Mouse (Mus musculus) forebrain, postnatal 0 days (tissue): Measurements from ENCODE around the gene Slamf9. TPM values are rescaled to one million over a fixed set of nuclear protein-coding genes. Genes with fewer than 3 reads are reported as not detected.

Experiments used
- ATAC-seq: fragments of 200-750 bp; cut with Nextera tagmentation; 2 replicates; pipeline ENCODE4 v1.8.0; 2017; ENCODE audit warnings: mild to moderate bottlenecking, moderate library complexity
- DNase-seq: peaks from one replicate; pipeline ENCODE4 v3.0.0-alpha.2; 2015
- H3K27ac ChIP-seq: fragments of 300-500 bp; sonication (generic); 2 replicates; pipeline ENCODE4 v1.5.1; 2014; ENCODE audit warnings: low read depth, mild to moderate bottlenecking, antibody characterized with exemption, low read length, moderate library complexity, mixed read lengths
- H3K27me3 ChIP-seq: fragments of 300-500 bp; sonication (generic); 2 replicates; pipeline ENCODE4 v1.6.1; 2014; ENCODE audit warnings: mild to moderate bottlenecking, low read length, mixed read lengths; ENCODE audit not compliant: insufficient read depth
- H3K36me3 ChIP-seq: fragments of 300-500 bp; sonication (generic); 2 replicates; pipeline ENCODE4 v1.6.1; 2014; ENCODE audit warnings: mild to moderate bottlenecking, moderate library complexity; ENCODE audit not compliant: insufficient read depth
- H3K4me1 ChIP-seq: fragments of 300-500 bp; sonication (generic); 2 replicates; pipeline ENCODE4 v1.6.1; 2014; ENCODE audit warnings: antibody characterized with exemption; ENCODE audit not compliant: insufficient read depth
- H3K4me2 ChIP-seq: fragments of 300-500 bp; sonication (generic); 2 replicates; pipeline ENCODE4 v1.6.1; 2014; ENCODE audit warnings: low read depth, mild to moderate bottlenecking, moderate library complexity
- H3K4me3 ChIP-seq: fragments of 300-500 bp; sonication (generic); 2 replicates; pipeline ENCODE4 v1.5.1; 2014; ENCODE audit warnings: low read depth, low read length, mixed read lengths
- H3K9ac ChIP-seq: fragments of 300-500 bp; sonication (generic); 2 replicates; pipeline ENCODE4 v1.6.1; 2014; ENCODE audit warnings: mild to moderate bottlenecking
- H3K9me3 ChIP-seq: fragments of 300-500 bp; sonication (generic); 2 replicates; pipeline ENCODE4 v1.6.1; 2016; ENCODE audit warnings: low read length
- CTCF ChIP-seq: sonication (generic); IDR thresholded peaks from 2 replicates; pipeline ENCODE4 v1.5.1; 2016; ENCODE audit warnings: antibody characterized with exemption, control low read depth, low read depth
- WGBS: fragments of 180-500 bp; shearing (Covaris S2); extraction: QIAGEN DNeasy Blood & Tissue Kit; methylation state at CpG from one replicate; pipeline ENCODE4 v1.1.7; 2014; 5-methylcytosine and 5-hydroxymethylcytosine counted together
- polyA plus RNA-seq: library from polyadenylated mRNA; unstranded; fragments of >200 nt; fragmentation: Nextera tagmentation; extraction: Ambion mirVana; gene quantifications from 2 replicates; pipeline ENCODE4 v1.2.1, GENCODE M21; 2015
- total RNA-seq: library from RNA; depleted of rRNA; stranded (reverse); fragments of >200 nt; gene quantifications from 2 replicates; pipeline ENCODE4 v1.2.3, GENCODE M21; 2014; rRNA removed

The Slamf9 gene
- total and polyA plus RNA-seq, 2 experiments from 2014 or later, result 0.30 to 0.43 TPM

DNA sequence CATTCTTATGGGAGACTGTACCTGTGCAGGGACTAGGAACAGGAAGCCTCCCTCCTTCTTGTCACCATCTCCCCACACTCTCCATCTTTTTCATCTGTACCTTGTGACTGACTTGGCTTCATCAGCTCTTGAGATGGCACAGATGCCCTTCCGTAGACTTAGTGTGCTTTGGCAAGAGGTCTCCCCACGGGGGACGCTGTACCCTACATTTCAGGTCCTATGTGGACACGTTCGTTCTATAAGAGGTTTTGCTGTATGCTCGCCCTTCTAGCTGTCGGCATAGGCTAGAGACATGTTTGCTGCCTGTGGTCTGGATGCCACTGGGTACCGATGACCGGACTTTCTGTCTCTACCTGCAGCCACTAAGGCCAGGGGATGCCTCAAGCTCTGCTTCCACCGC, 52.3 kb downstream of the Slamf9 start:
- no peak overlapping the region for H3K4me3 ChIP-seq
- no peaks in the 10 kb centered on the region for H3K4me1 ChIP-seq
- 93% methylated on average over 10 of the region's 10 CpGs for WGBS
- H3K27me3 ChIP-seq, result no peaks in the 10 kb centered on the region
- no peak overlapping the region for H3K9ac ChIP-seq
- H3K27ac ChIP-seq, result no peak overlapping the region
- ATAC-seq, result no peak
- no peak for TF ChIP-seq CTCF
- H3K36me3 ChIP-seq, result no peaks in the 10 kb centered on the region
- H3K9me3 ChIP-seq, result no peaks in the 10 kb centered on the region
- no peak overlapping the region for H3K4me2 ChIP-seq
- no peak for DNase-seq

Other genes starting within 250 kb of the Slamf9 start
- not detected in 2 replicates for gene Atp1a4, start 216.9 kb upstream of the Slamf9 start, total RNA-seq
- gene Atp1a4, start 216.9 kb upstream of the Slamf9 start, polyA plus RNA-seq, result not detected in 2 replicates
- gene Igsf8, start 213.7 kb upstream of the Slamf9 start, total RNA-seq, result 117 and 136 TPM in 2 replicates
- 110 and 113 TPM in 2 replicates for gene Igsf8, start 213.7 kb upstream of the Slamf9 start, polyA plus RNA-seq
- gene Atp1a2, start 177.3 kb upstream of the Slamf9 start, total RNA-seq, result 213 and 294 TPM in 2 replicates
- gene Atp1a2, start 177.3 kb upstream of the Slamf9 start, polyA plus RNA-seq, result 54.4 and 75.2 TPM in 2 replicates
- 7.5 and 8.6 TPM in 2 replicates for gene Kcnj9, start 146.0 kb upstream of the Slamf9 start, total RNA-seq
- gene Kcnj9, start 146.0 kb upstream of the Slamf9 start, polyA plus RNA-seq, result 2.9 and 4.8 TPM in 2 replicates
- gene Kcnj10, start 134.1 kb upstream of the Slamf9 start, total RNA-seq, result 3.2 and 4.1 TPM in 2 replicates
- gene Kcnj10, start 134.1 kb upstream of the Slamf9 start, polyA plus RNA-seq, result 1.4 and 2.9 TPM in 2 replicates
- gene Pigm, start 98.8 kb upstream of the Slamf9 start, total RNA-seq, result 10.4 and 14.5 TPM in 2 replicates
- 1.9 and 2.3 TPM in 2 replicates for gene Pigm, start 98.8 kb upstream of the Slamf9 start, polyA plus RNA-seq
- gene Igsf9, start 6.4 kb downstream of the Slamf9 start, total RNA-seq, result 35.3 and 36.2 TPM in 2 replicates
- 13.3 and 25.6 TPM in 2 replicates for gene Igsf9, start 6.4 kb downstream of the Slamf9 start, polyA plus RNA-seq
- gene Tagln2, start 24.7 kb downstream of the Slamf9 start, total RNA-seq, result 31.5 and 33.8 TPM in 2 replicates
- 42.8 and 48.5 TPM in 2 replicates for gene Tagln2, start 24.7 kb downstream of the Slamf9 start, polyA plus RNA-seq
- gene Cfap45, start 45.4 kb downstream of the Slamf9 start, total RNA-seq, result 3.0 and 5.1 TPM in 2 replicates
- gene Cfap45, start 45.4 kb downstream of the Slamf9 start, polyA plus RNA-seq, result 3.9 and 5.5 TPM in 2 replicates
- gene Vsig8, start 80.6 kb downstream of the Slamf9 start, total RNA-seq, result 0.71 and 1.0 TPM in 2 replicates
- 0.45 and 0.67 TPM in 2 replicates for gene Vsig8, start 80.6 kb downstream of the Slamf9 start, polyA plus RNA-seq
- gene Slamf8, start 115.2 kb downstream of the Slamf9 start, total RNA-seq, result not detected in 2 replicates
- 0.08 TPM in 1 of 2 replicates, not detected in the other for gene Slamf8, start 115.2 kb downstream of the Slamf9 start, polyA plus RNA-seq
- gene Fcrl6, start 127.2 kb downstream of the Slamf9 start, total RNA-seq, result not detected in 2 replicates
- 0.18 TPM in 1 of 2 replicates, not detected in the other for gene Fcrl6, start 127.2 kb downstream of the Slamf9 start, polyA plus RNA-seq
- 1.9 and 3.0 TPM in 2 replicates for gene Dusp23, start 157.6 kb downstream of the Slamf9 start, total RNA-seq
- gene Dusp23, start 157.6 kb downstream of the Slamf9 start, polyA plus RNA-seq, result 8.0 and 8.9 TPM in 2 replicates
- gene Crp, start 222.7 kb downstream of the Slamf9 start, total RNA-seq, result 0.19 TPM in 1 of 2 replicates, not detected in the other
- not detected in 2 replicates for gene Crp, start 222.7 kb downstream of the Slamf9 start, polyA plus RNA-seq